Mouse (Mus musculus) liver, embryonic 13.5 days (tissue): ENCODE data around the gene Npdc1. TPM values are rescaled to one million over a fixed set of nuclear protein-coding genes. Genes with fewer than 3 reads are reported as not detected.

ENCODE experiments used
- ATAC-seq: fragments of 200-750 bp; cut with Nextera tagmentation; 2 replicates; pipeline ENCODE4 v1.8.0; 2017; ENCODE audit warnings: low read depth, mild to moderate bottlenecking, moderate number of reproducible peaks, moderate library complexity
- DNase-seq: peaks from one replicate; pipeline ENCODE4 v3.0.0; 2022
- H3K27ac ChIP-seq: fragments of 300-500 bp; sonication (generic); 2 replicates; pipeline ENCODE4 v1.5.1; 2015; ENCODE audit warnings: moderate library complexity, mild to moderate bottlenecking, inconsistent platforms
- H3K27me3 ChIP-seq: fragments of 300-500 bp; sonication (generic); 2 replicates; pipeline ENCODE4 v1.6.1; 2015; ENCODE audit warnings: mild to moderate bottlenecking, inconsistent platforms
- H3K36me3 ChIP-seq: fragments of 300-500 bp; sonication (generic); 2 replicates; pipeline ENCODE4 v1.6.1; 2015; ENCODE audit warnings: mild to moderate bottlenecking, inconsistent platforms
- H3K4me1 ChIP-seq: fragments of 300-500 bp; sonication (generic); replicated peaks from 2 replicates; pipeline ENCODE4 v1.6.1; 2015; ENCODE audit warnings: inconsistent platforms
- H3K4me2 ChIP-seq: fragments of 300-500 bp; sonication (generic); 2 replicates; pipeline ENCODE4 v1.6.1; 2015; ENCODE audit warnings: inconsistent platforms, mild to moderate bottlenecking, moderate library complexity
- H3K4me3 ChIP-seq: fragments of 300-500 bp; sonication (generic); replicated peaks from 2 replicates; pipeline ENCODE4 v1.5.1; 2015; ENCODE audit warnings: mild to moderate bottlenecking, inconsistent platforms
- H3K9ac ChIP-seq: fragments of 300-500 bp; sonication (generic); 2 replicates; pipeline ENCODE4 v1.6.1; 2015; ENCODE audit warnings: mild to moderate bottlenecking, inconsistent platforms
- H3K9me3 ChIP-seq: fragments of 300-500 bp; sonication (generic); replicated peaks from 2 replicates; pipeline ENCODE4 v1.6.1; 2016; ENCODE audit warnings: inconsistent platforms
- WGBS: fragments of 180-500 bp; shearing (Covaris S2); methylation state at CpG from one replicate; pipeline ENCODE4 v1.1.7; 2015; ENCODE audit not compliant: insufficient replicate concordance; 5-methylcytosine and 5-hydroxymethylcytosine counted together
- polyA plus RNA-seq: library from polyadenylated mRNA; unstranded; fragments of >200 nt; fragmentation: Nextera tagmentation; extraction: Ambion mirVana; gene quantifications from 2 replicates; pipeline ENCODE4 v1.2.1, GENCODE M21; 2015

Npdc1 gene
- polyA plus RNA-seq, 1 experiment from 2014 or later = 4.2 TPM

- Histone ChIP-seq H3K9ac (no peak overlapping the region), H3K27me3 (peaks cover 26% of the 10 kb centered on the region), H3K4me3 (no peak overlapping the region), H3K4me2 (no peak overlapping the region), H3K9me3 (no peaks in the 10 kb centered on the region), H3K4me1 (peaks cover 32% of the 10 kb centered on the region), H3K27ac (no peak overlapping the region), H3K36me3 (no peaks in the 10 kb centered on the region)
- 74% methylated on average over 6 of the region's 6 CpGs for WGBS
- ATAC-seq (no peak), DNase-seq (no peak)
Measured at GRCm38 (mm10) chr2:25431308-25431855, 32.2 kb downstream of the Npdc1 start.

- H3K9ac ChIP-seq = no peak overlapping the region
- no peak overlapping the region for H3K4me2 ChIP-seq
- no peak for DNase-seq
- no peak for ATAC-seq
- H3K9me3 ChIP-seq = no peaks in the 10 kb centered on the region
- H3K27ac ChIP-seq = no peak overlapping the region
- no peak overlapping the region for H3K4me3 ChIP-seq
- H3K27me3 ChIP-seq = peaks cover 26% of the 10 kb centered on the region
- H3K36me3 ChIP-seq = 0 out of 2 replicates have a peak, but pooled peaks cover 3% of the 10 kb centered on the region
- peaks cover 32% of the 10 kb centered on the region for H3K4me1 ChIP-seq
- WGBS = 52% methylated on average over 11 of the region's 11 CpGs
Measured at GRCm38 (mm10) chr2:25432326-25433098, 33.4 kb downstream of the Npdc1 start.

GRCm38 (mm10) chr2:25433101-25433500 lies 34.0 kb downstream of the Npdc1 start:
- Histone ChIP-seq H3K9ac (no peak overlapping the region), H3K27ac (no peak overlapping the region), H3K4me3 (no peak overlapping the region), H3K9me3 (no peaks in the 10 kb centered on the region), H3K36me3 (0 out of 2 replicates have a peak, but pooled peaks cover 3% of the 10 kb centered on the region), H3K27me3 (peaks cover 26% of the 10 kb centered on the region), H3K4me2 (no peak overlapping the region), H3K4me1 (peaks cover 28% of the 10 kb centered on the region)
- WGBS = 80% methylated on average over 17 of the region's 17 CpGs
- ATAC-seq (no peak), DNase-seq (no peak)

DNA sequence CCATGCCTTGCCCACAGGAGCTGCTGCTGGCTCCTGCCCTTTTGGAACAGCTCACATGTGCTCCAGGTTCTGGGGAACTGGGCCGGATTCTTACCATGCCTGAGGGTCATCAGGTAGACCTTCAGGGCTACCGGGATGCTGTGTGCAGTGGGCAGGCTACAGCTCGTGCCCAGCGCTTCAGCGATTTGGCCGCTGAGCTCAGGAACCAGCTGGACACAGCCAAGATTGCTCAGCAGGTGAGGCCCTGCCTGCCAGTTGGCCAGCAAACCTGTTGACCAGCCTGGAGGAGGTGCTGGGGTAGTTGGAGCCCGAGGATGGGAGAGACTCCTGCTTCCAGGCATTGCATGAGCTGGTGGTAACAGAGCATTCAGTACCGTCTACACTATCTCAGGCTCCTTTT lies 35.1 kb downstream of the Npdc1 start:
- Histone ChIP-seq H3K36me3 (0 out of 2 replicates have a peak, but pooled peaks cover 3% of the 10 kb centered on the region), H3K4me1 (peaks cover 18% of the 10 kb centered on the region), H3K4me2 (no peak overlapping the region), H3K4me3 (no peak overlapping the region), H3K27ac (no peak overlapping the region), H3K9me3 (no peaks in the 10 kb centered on the region), H3K9ac (no peak overlapping the region), H3K27me3 (peaks cover 18% of the 10 kb centered on the region)
- 74% methylated on average over 8 of the region's 8 CpGs for WGBS
- ATAC-seq = no peak
- DNase-seq = no peak

DNA sequence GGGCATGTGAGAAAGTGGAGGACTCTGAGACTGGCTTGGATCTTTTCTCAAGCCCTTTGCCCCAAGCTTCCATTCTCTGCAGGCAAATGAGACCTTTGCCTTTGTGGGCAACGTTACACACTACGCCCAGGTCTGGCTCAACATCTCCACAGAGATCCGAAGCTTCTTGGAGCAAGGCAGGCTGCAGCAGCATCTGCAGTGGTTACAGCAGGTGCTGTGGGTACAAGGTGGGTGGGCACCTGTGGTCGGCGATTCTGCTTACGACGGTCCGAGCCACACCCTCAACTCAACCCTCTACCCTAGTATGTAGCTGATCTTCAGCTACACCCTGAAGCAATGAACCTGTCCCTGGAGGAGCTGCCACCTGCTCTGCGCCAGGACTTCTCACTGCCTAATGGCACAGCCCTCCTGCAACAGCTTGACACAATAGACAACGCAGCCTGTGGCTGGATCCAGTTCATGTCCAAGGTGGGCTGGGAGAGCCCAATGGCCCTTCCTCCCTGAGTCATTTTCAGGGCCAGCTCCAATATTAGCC lies 37.2 kb downstream of the Npdc1 start:
- ATAC-seq = no peak
- H3K27me3 ChIP-seq = no peaks in the 10 kb centered on the region
- 0 out of 2 replicates have a peak, but pooled peaks cover 3% of the 10 kb centered on the region for H3K36me3 ChIP-seq
- DNase-seq = no peak
- WGBS = 83% methylated on average over 10 of the region's 10 CpGs
- H3K4me1 ChIP-seq = peaks cover 11% of the 10 kb centered on the region
- no peak overlapping the region for H3K4me3 ChIP-seq
- no peaks in the 10 kb centered on the region for H3K9me3 ChIP-seq
- H3K27ac ChIP-seq = no peak overlapping the region
- no peak overlapping the region for H3K9ac ChIP-seq
- no peak overlapping the region for H3K4me2 ChIP-seq

GRCm38 (mm10) chr2:25441067-25441466 lies 41.9 kb downstream of the Npdc1 start:
- Histone ChIP-seq H3K9ac (no peak overlapping the region), H3K27ac (no peak overlapping the region), H3K36me3 (peaks cover 12% of the 10 kb centered on the region; the same call in 1 of the 2 replicates), H3K27me3 (no peaks in the 10 kb centered on the region), H3K4me3 (no peak overlapping the region), H3K4me1 (no peaks in the 10 kb centered on the region), H3K4me2 (no peak overlapping the region), H3K9me3 (no peaks in the 10 kb centered on the region)
- ATAC-seq = no peak
- 76% methylated on average over 20 of the region's 20 CpGs for WGBS
- no peak for DNase-seq

DNA sequence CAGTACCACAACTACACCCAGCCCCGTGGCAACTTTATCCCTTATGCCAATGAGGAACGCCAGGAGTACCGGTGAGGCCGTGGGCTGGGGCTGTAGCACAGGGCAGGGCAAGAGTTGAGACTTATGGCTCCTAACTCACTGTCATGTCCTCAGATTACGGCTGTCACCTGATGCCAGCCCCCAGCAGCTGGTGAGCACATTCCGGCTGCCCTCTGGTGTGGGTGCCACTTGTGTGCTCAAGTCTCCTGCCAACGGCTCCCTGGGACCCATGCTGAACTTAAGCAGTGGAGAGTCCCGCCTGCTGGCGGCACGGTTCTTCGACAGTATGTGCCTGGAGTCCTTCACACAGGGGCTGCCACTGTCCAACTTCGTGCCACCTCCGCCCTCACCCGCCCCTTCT lies 43.5 kb downstream of the Npdc1 start:
- WGBS = 83% methylated on average over 14 of the region's 14 CpGs
- no peak for DNase-seq
- H3K9me3 ChIP-seq = no peaks in the 10 kb centered on the region
- H3K4me2 ChIP-seq = no peak overlapping the region
- H3K36me3 ChIP-seq = peaks cover 15% of the 10 kb centered on the region; the same call in 1 of the 2 replicates
- no peak for ATAC-seq
- no peak overlapping the region for H3K9ac ChIP-seq
- no peak overlapping the region for H3K4me3 ChIP-seq
- no peaks in the 10 kb centered on the region for H3K27me3 ChIP-seq
- H3K4me1 ChIP-seq = no peaks in the 10 kb centered on the region
- no peak overlapping the region for H3K27ac ChIP-seq

DNA sequence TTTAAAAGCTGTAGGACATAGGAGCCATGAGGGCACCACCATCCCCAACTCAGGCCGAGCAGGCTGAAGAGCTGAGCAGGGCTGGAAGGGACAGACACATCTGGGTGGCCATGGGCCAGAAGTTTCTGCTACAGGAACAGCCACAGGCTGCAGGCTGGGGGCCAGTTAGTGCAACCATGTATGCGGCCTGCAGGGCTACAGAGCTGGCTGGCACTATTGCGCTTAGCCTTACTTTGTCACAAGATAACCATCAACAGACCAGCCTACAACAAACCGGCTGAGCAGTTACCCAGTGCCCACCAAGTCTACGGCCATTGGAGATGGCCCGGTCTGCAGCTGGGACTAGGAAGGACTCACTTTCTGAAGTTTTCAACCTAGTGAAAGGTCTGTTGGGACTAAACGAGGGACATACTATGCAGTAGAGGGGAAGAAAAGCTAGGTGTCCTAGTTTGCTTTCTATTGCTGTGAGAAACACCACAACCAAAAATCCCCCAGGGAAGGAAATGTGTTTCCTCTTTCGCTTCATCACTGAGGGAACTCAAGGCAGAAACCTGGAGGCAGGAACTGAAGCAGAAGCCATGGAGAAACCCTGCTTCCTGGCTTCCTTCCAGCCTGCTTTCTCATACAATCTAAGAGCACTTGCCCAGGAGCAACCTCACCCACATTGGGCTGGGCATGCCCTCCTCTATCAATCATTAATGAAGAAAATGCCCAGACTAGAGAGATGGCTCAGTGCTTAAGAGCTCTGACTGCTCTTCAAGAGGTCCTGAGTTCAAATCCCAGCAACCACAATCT lies 51.9 kb downstream of the Npdc1 start:
- peaks cover under 1% of the 10 kb centered on the region; the same call in 1 of the 2 replicates for H3K4me1 ChIP-seq
- WGBS = 51% methylated on average over 8 of the region's 8 CpGs
- H3K9me3 ChIP-seq = no peaks in the 10 kb centered on the region
- 0 out of 2 replicates have a peak, but pooled peaks cover 5% of the 10 kb centered on the region for H3K36me3 ChIP-seq
- DNase-seq = no peak
- no peaks in the 10 kb centered on the region for H3K27me3 ChIP-seq
- no peak overlapping the region for H3K9ac ChIP-seq
- no peak for ATAC-seq
- H3K4me2 ChIP-seq = no peak overlapping the region
- no peak overlapping the region for H3K27ac ChIP-seq
- H3K4me3 ChIP-seq = no peak overlapping the region

DNA sequence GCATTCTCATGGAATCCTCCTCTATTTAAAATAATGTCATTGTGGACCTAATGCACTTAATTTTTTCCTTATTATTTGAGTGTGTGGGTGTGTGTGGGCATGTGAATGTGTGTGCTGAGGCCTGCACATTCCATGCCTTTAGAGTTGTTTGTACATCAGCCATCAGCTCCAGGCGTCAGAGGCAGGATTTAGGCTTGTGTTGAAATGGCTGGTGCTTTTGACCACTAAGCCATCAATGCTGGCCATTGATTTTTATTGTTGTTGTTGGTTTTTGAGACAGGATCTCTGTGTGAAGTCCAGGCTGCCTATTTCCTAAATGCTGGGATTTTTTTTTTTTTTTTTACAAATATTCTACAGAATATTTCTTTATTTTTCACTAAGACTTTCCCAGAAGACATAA lies 53.8 kb downstream of the Npdc1 start:
- WGBS = 32% methylated on average over 1 of the region's 1 CpGs
- Histone ChIP-seq H3K9me3 (no peaks in the 10 kb centered on the region), H3K36me3 (no peaks in the 10 kb centered on the region; the same call in 1 of the 2 replicates), H3K4me3 (no peak overlapping the region), H3K27me3 (no peaks in the 10 kb centered on the region), H3K27ac (no peak overlapping the region), H3K4me1 (peaks cover 12% of the 10 kb centered on the region), H3K4me2 (no peak overlapping the region), H3K9ac (no peak overlapping the region)
- no peak for ATAC-seq
- no peak for DNase-seq

DNA sequence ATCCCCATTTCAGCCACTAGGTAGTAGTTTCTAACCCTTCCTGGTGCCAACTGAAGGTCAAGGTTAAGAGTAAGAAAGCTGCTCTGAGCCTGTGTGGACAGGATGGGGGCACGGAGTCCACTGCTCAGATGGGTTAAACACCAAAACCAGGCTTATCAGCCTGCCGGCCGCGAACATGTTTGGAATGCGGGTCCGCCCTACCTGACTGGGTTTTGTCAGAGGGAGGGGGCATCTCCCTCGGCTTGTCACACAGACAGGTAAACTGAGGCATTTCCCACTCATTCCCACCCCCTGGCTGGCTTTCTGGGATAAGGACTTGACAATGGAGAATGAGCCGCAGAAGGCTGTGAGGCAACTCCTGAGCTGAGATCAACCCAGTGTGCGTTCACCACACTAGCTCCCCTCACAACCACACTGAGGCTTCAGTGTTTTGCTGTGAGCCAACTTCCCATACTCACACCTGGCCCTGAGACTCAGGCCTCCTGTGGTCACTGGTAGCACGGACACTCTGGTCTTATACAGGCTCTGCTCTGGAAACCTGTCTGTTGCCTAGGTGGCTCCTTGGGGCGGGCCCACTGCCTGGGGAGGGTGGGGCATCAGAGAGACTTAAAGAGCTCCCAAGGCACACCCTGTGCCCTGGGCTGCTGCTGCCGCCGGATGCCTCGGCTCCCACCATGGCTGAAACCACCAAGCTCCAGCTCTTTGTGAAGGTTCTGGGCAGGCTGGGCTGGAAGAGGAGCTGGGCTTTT lies 57.2 kb downstream of the Npdc1 start, which contains the start of gene Clic3:
Gene Clic3, plus strand, starts transcription at position 634 of the 749 bp plus-strand sequence.
- 54% methylated on average over 14 of the region's 14 CpGs for WGBS
- Histone ChIP-seq H3K9me3 (no peaks in the 10 kb centered on the region), H3K9ac (no peak within 1 kb of the TSS), H3K27ac (no peak within 1 kb of the TSS), H3K4me3 (no peak within 1 kb of the TSS), H3K4me2 (no peak within 1 kb of the TSS), H3K27me3 (no peaks in the 10 kb centered on the region), H3K4me1 (peaks cover 35% of the 10 kb centered on the region), H3K36me3 (peaks cover 5% of the 10 kb centered on the region)
- no peak for ATAC-seq
- DNase-seq = no peak
